Mouse (Mus musculus) limb, embryonic 10.5 days (tissue): ENCODE results near the gene Mapk6. TPM values are rescaled to one million over a fixed set of nuclear protein-coding genes. Genes with fewer than 3 reads are reported as not detected.

Experiments used
- DNase-seq: peaks from one replicate; pipeline ENCODE4 v3.0.0-alpha.2; 2017; ENCODE audit warnings: low spot score
- H3K27ac ChIP-seq: fragments of 300-500 bp; sonication (generic); 2 replicates; pipeline ENCODE4 v1.5.1; 2016; ENCODE audit warnings: mild to moderate bottlenecking
- H3K27me3 ChIP-seq: fragments of 300-500 bp; sonication (generic); 2 replicates; pipeline ENCODE4 v1.6.1; 2016; ENCODE audit warnings: low read depth, mild to moderate bottlenecking; ENCODE audit not compliant: poor library complexity, severe bottlenecking
- H3K36me3 ChIP-seq: fragments of 300-500 bp; sonication (generic); 2 replicates; pipeline ENCODE4 v1.6.1; 2016; ENCODE audit warnings: mild to moderate bottlenecking, moderate library complexity
- H3K4me1 ChIP-seq: fragments of 300-500 bp; sonication (generic); 2 replicates; pipeline ENCODE4 v1.6.1; 2016
- H3K4me3 ChIP-seq: fragments of 300-500 bp; sonication (generic); 2 replicates; pipeline ENCODE4 v1.5.1; 2016; ENCODE audit warnings: mild to moderate bottlenecking, moderate library complexity
- H3K9me3 ChIP-seq: fragments of 300-500 bp; sonication (generic); replicated peaks from 2 replicates; pipeline ENCODE4 v1.6.1; 2016; ENCODE audit warnings: mild to moderate bottlenecking
- WGBS: fragments of 180-500 bp; shearing (Covaris S2); methylation state at CpG from one replicate; pipeline ENCODE4 v1.1.7; 2016; 5-methylcytosine and 5-hydroxymethylcytosine counted together
- polyA plus RNA-seq: library from polyadenylated mRNA; unstranded; fragments of >200 nt; fragmentation: Nextera tagmentation; extraction: Ambion mirVana; gene quantifications from 2 replicates; pipeline ENCODE4 v1.2.1, GENCODE M21; 2016

Mapk6 gene
- polyA plus RNA-seq, 1 experiment from 2014 or later = 146 TPM

DNA sequence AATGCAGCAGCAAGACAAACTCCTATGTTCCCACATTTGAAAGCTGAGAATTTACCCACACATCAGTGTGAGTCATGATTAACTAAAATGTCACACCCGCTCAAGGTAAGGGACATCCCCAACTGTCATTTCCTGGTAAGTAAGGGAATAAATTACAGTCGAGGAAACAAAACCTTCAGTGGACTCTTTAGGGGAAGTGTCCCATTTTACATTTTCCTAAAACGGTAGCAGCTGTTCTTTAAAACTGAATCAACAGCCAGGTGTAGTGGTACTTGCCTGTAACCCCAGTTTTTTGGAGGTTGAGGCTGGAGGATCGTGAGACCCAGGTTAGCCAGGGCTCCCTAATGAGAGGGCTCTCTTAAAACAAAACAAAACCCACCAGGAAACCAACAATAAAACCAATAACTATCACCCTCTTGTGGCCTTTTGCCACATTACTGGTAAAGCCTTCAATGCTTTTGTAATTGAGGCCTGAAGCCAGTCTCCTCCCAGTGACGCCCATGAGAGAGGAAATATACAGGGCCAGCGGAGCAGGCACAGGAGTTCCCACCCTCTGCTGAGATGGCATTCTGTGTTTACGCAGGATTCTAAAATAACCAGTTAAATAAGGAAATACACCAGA is 24.5 kb upstream of the Mapk6 start:
- Histone ChIP-seq H3K27ac (no peak overlapping the region), H3K4me3 (no peak overlapping the region), H3K27me3 (no peaks in the 10 kb centered on the region), H3K4me1 (peaks cover 28% of the 10 kb centered on the region), H3K9me3 (no peaks in the 10 kb centered on the region), H3K36me3 (no peaks in the 10 kb centered on the region)
- 42% methylated on average over 7 of the region's 7 CpGs for WGBS
- no peak for DNase-seq

DNA sequence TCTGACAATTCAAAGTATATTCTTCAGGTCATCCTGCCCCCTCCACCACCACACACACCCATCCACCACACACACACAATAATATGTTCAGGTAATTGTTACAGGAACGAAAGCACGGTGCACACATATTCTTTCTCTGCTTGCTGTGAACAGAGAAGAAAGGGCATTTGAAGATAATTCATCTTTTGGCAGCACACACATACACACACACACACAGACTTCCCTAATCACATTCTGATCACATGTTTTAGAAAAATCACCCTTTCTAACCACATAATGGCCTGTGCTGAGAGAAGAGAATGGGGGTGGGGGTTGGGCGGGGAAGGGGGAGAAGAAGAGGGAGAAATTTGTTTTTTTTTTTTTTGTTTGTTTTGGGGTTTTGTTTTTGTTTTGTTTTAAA is 22.9 kb upstream of the Mapk6 start:
- Histone ChIP-seq H3K27me3 (no peaks in the 10 kb centered on the region), H3K36me3 (no peaks in the 10 kb centered on the region), H3K4me1 (peaks cover 28% of the 10 kb centered on the region), H3K27ac (no peak overlapping the region), H3K4me3 (no peak overlapping the region), H3K9me3 (no peaks in the 10 kb centered on the region)
- DNase-seq = no peak
- WGBS = 87% methylated on average over 3 of the region's 3 CpGs

DNA sequence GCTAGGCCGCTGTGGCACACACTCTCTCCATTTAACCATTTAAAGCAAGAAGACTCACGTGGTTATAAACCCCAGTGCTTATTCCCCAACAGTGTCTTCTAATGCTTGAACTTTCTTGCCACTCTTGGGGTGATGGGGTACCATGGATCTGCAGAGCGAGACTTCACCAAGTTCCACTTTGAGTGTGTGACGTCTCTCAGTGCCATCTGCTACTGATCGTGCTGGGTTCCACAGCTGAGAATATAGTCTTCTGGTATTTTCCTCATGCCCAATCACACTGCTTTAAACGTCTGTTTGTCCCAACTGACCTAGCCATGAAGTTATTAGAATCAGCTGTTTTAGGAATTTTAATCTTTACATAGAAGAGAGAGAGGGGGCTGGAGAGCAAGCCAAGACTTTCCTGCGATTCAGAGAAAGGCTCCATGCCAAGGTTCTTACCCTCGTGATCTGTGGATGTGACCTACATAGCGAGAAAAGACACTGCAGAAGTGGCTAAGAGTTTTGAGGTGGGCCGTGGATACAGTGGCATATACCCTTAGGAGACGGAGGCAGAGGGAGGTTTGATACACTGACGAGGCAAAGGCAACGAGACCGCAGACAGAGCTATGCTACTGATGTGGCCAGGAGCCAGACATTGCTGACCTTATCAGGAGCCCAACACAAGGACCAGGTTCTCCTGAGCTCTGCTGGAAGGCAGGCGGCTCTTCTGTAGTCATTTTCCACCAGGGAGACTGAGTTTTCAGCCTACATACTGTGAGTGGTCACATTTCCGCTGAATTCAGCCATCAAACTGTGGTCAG is 21.2 kb upstream of the Mapk6 start:
- H3K4me3 ChIP-seq = no peak overlapping the region
- no peaks in the 10 kb centered on the region for H3K27me3 ChIP-seq
- no peaks in the 10 kb centered on the region for H3K36me3 ChIP-seq
- H3K4me1 ChIP-seq = peaks cover 17% of the 10 kb centered on the region
- no peaks in the 10 kb centered on the region for H3K9me3 ChIP-seq
- no peak for DNase-seq
- H3K27ac ChIP-seq = no peak overlapping the region
- 84% methylated on average over 16 of the region's 16 CpGs for whole genome bisulfite sequencing

DNA sequence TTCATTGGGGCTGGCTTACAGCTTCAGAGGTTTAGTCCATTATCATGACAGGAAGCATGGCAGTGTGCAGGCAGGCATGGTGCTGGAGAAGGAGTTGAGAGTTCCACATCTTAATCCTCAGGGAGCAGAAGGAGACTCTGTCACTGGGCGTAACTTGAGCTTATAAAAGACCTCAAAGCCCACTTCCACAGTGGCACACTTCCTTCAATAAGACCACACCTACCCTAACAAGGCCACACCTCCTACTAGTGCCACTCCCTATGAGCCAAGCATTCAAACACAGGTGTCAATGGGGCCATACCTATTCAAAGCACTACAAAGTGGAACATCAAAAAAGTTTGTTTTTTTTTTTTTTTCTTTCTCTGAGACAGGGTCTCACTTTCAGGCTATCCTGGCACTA is 19.9 kb upstream of the Mapk6 start:
- Histone ChIP-seq H3K27ac (no peak overlapping the region), H3K9me3 (no peaks in the 10 kb centered on the region), H3K36me3 (no peaks in the 10 kb centered on the region), H3K27me3 (no peaks in the 10 kb centered on the region), H3K4me1 (peaks cover 10% of the 10 kb centered on the region), H3K4me3 (no peak overlapping the region)
- no peak for DNase-seq
- WGBS = 100% methylated on average over 1 of the region's 1 CpGs

DNA sequence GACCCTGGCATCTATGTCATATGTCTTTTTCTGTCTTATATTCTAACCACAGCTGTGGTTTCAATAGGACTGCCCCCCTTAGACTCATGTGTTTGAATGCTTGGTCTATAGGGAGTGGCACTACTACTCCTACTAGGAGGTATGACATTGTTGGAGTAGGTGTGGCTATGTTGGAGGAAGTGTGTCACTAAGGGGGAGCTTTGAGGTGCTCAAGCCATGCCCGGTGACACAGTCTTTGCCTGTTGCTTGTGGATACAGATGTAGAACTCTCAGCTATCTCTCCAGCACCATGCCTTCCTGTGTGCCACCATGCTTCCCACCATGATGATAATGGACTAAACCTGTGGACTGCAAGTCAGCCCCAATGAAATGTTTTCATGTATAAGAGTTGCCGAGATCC is 19.2 kb upstream of the Mapk6 start:
- no peaks in the 10 kb centered on the region for H3K9me3 ChIP-seq
- WGBS = 86% methylated on average over 2 of the region's 2 CpGs
- peaks cover 10% of the 10 kb centered on the region for H3K4me1 ChIP-seq
- no peak overlapping the region for H3K4me3 ChIP-seq
- no peak for DNase-seq
- no peaks in the 10 kb centered on the region for H3K27me3 ChIP-seq
- no peak overlapping the region for H3K27ac ChIP-seq
- H3K36me3 ChIP-seq = no peaks in the 10 kb centered on the region

DNA sequence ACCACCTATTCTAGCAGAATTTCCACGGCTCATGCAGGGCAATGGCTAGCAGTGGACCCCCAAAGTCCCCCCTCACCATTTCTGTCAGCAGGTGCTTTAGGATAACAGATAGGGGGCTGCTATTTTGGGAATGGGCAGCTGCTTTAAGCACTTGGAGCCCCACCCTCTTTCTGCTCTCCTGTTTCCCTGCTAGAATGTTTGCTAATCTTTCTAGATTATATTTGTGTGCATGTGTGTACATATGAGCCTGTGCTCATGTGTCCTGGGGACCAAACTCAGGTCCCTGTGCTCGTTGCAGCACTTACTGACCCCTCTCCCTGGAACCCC is 18.4 kb upstream of the Mapk6 start:
- Histone ChIP-seq H3K27ac (no peak overlapping the region), H3K27me3 (no peaks in the 10 kb centered on the region), H3K36me3 (no peaks in the 10 kb centered on the region), H3K4me1 (peaks cover 13% of the 10 kb centered on the region), H3K9me3 (no peaks in the 10 kb centered on the region), H3K4me3 (no peak overlapping the region)
- WGBS = 71% methylated on average over 2 of the region's 2 CpGs
- DNase-seq = no peak

DNA sequence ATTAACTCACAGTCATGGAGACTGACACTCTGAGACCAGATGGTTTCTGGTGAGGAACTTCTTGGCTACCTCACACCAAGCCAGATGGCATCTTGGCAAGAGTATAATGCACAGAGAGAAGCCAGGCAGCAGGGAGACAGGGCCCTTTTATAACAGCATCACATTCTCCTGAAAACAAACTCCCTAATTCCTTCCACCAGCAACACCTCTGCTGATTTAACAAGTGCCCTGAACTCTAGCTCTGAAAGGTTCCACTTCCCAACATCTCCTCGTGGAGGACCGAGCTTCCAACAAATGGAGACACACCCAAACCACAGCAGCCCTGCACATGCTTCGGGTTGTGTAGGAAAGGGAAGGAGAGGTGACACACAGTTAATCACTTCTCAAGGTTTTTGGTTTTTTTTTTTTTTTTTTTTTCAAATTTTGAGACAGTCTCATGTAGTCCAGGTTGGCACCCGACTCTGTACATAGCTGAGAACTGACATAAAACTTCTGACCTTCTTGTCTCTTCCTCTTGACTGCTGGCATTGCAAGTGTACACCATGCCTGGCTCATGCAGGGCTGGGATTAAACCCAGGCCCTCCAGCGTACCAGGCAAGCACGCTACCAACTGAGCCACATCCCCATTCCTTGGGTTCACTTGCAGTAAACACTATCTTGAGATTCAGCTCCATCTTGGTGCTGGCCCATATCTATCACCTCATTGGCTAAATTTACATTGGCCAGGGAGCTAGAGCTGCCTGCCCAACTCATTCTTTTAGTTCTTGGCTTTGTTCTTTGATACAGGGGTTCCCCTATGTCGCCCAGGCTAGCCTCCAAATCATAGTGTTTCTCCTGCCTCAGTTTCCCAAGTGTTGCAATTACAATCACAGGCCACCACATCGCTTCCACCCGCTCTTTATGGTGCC is 17.8 kb upstream of the Mapk6 start:
- no peaks in the 10 kb centered on the region for H3K36me3 ChIP-seq
- no peak overlapping the region for H3K4me3 ChIP-seq
- no peak overlapping the region for H3K27ac ChIP-seq
- DNase-seq = no peak
- H3K9me3 ChIP-seq = no peaks in the 10 kb centered on the region
- 77% methylated on average over 9 of the region's 9 CpGs for WGBS
- no peaks in the 10 kb centered on the region for H3K27me3 ChIP-seq
- peaks cover 13% of the 10 kb centered on the region for H3K4me1 ChIP-seq

DNA sequence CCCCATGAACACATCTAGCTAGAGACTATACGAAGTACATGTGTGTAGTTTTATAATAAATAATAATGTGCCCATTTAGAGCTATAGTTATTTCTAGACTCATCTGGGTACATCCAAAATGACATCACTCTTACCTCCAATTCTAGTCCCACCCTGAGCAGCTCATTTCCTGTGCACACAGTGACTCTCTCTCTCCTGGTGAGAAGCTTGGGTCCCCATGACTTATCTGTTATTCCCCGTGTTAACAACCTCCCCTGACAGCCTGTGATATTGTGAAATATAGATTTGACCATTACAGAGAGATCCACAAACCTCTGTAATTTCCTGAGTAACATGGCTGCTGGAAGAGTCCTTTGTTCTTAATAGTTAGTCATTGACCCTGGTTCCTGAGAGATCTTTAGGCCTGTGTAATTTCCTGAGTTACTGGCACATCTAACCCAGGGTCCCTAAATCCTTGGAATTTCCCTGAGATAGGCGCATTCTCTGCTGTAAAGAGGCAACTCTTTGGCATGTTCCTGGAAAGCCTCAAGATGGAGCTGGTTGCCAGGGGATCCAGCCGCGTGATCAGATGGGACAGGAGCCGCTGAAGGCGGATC is 16.1 kb upstream of the Mapk6 start:
- WGBS = 89% methylated on average over 7 of the region's 7 CpGs

DNA sequence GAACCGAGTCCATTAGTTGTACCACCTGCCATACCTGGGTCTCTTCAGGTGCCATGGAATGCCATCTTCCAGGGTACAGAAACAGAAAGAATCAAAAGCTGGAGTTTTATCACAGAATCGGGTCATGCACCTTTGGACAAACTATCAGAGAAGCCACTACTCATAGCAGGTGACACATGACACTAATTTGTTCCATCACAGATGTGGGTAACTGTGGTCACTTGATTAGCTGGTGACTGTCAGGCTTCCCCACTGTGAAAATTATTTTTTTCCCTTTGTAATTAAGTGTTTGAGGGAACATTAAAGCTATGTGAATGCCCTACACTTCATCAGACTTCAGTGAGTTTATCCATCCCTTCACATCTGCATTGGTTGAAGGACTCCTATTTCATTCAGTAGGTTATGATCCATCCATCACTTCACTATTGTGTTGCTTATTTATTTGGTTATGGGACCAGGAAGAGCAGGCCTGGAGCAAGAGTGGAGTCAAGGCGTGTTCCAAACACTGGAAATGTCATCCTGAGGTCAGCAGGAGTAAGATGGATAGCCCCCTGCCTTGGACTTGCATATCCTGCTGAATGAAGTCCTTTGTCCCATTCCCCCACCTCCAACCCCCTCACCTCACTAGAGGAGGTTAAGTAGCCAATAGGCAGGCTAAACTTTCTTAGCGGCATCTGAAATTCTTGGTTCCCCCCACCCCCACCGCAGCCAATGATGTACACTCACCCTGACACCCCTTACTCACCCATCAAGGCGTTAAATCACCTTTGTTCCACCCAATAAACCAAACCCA is 14.7 kb upstream of the Mapk6 start:
- H3K4me1 ChIP-seq = peaks cover 13% of the 10 kb centered on the region
- 73% methylated on average over 6 of the region's 6 CpGs for WGBS

More for the DNA sequence above, 16.1 kb upstream of the Mapk6 start:
- DNase-seq = no peak
- Histone ChIP-seq H3K9me3 (no peaks in the 10 kb centered on the region), H3K36me3 (no peaks in the 10 kb centered on the region), H3K27me3 (no peaks in the 10 kb centered on the region), H3K4me1 (peaks cover 13% of the 10 kb centered on the region), H3K4me3 (no peak overlapping the region), H3K27ac (no peak overlapping the region)

DNA sequence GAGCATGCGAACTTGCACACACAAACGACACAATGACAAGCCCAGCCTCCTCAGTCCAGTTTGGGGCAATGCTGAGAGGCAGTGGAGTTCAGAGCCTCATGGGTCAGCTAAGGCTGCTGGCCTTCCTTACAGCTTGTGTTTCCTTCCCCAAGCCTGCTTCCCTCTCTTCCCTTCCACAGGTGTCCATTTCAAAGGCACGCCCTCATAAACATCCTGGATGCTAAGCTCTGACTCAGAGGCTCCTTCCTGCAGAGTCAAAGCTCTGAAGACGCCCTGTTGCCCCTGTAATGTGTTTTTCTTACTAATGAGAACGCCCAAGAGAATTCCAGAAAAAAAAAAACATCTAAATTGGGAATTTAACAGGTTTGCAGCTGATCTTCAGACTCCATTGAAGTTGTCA is 13.9 kb upstream of the Mapk6 start:
- DNase-seq = no peak
- 66% methylated on average over 5 of the region's 5 CpGs for WGBS
- no peaks in the 10 kb centered on the region for H3K36me3 ChIP-seq

More for the DNA sequence above, 14.7 kb upstream of the Mapk6 start:
- DNase-seq = no peak
- Histone ChIP-seq H3K36me3 (no peaks in the 10 kb centered on the region), H3K27ac (no peak overlapping the region), H3K27me3 (no peaks in the 10 kb centered on the region), H3K4me3 (no peak overlapping the region), H3K9me3 (no peaks in the 10 kb centered on the region)

DNA sequence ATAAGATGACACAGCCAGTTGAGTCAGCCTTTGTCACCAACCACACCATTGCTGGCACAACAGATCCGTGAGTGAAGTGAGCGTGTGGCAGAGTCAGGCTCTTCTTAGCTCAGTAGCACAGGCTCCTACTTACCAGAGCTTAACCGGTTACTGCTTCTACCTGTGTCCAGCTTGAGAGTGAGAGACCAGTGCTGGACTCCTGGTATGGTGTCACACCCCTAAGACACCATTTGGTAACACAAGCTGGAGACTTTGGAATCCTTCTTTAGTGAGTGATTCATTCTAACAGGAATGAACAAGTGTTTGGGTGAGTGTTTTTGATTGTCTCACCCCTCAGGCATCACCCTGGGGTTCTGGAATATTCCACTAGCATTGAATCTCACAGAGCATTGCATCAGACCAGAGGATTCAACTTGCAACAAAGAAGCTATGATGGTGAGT is 12.5 kb upstream of the Mapk6 start:
- no peaks in the 10 kb centered on the region for H3K9me3 ChIP-seq
- H3K27ac ChIP-seq = no peak overlapping the region
- WGBS = 92% methylated on average over 3 of the region's 3 CpGs
- H3K36me3 ChIP-seq = no peaks in the 10 kb centered on the region
- H3K4me3 ChIP-seq = no peak overlapping the region
- H3K27me3 ChIP-seq = no peaks in the 10 kb centered on the region
- no peak for DNase-seq
- peaks cover 13% of the 10 kb centered on the region for H3K4me1 ChIP-seq

More for the DNA sequence above, 13.9 kb upstream of the Mapk6 start:
- H3K9me3 ChIP-seq = no peaks in the 10 kb centered on the region
- H3K27ac ChIP-seq = no peak overlapping the region
- H3K27me3 ChIP-seq = no peaks in the 10 kb centered on the region
- H3K4me1 ChIP-seq = peaks cover 13% of the 10 kb centered on the region
- no peak overlapping the region for H3K4me3 ChIP-seq

DNA sequence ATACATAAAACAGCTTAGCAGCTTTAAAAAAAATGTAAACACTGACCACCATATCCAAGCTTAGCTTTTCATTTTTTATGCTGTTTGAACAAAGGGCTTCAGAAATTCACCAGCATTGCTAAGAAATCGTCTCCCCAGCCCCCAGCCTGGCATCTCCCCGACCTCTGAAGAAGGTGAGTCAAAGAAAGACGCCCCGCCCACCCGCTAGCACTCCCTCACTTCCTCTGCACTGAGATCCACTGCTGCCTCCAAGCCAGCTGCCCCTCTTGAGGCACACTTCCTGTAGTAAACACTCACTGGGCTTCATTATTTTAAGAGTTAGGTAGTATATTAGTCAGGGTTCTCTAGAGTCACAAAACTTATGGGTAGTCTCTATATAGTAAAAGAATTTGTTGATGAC is 4.4 kb upstream of the Mapk6 start:
- 32% methylated on average over 5 of the region's 5 CpGs for WGBS
- H3K4me3 ChIP-seq = no peak overlapping the region
- no peak for DNase-seq

More for the DNA sequence above, 4.4 kb upstream of the Mapk6 start:
- H3K27me3 ChIP-seq = no peaks in the 10 kb centered on the region
- peaks cover 34% of the 10 kb centered on the region for H3K4me1 ChIP-seq
- 0 out of 2 replicates have a peak overlapping the region, but pooled peaks have one; percentile 61 for H3K27ac ChIP-seq
- H3K9me3 ChIP-seq = no peaks in the 10 kb centered on the region
- H3K36me3 ChIP-seq = no peaks in the 10 kb centered on the region
